Mouse (Mus musculus): Measurements from ENCODE around the gene Chrng. TPM values are rescaled to one million over a fixed set of nuclear protein-coding genes. Genes with fewer than 3 reads are reported as not detected.

Chrng gene
- total RNA-seq, 2 experiments from 2014 or later: 0.05 TPM; not detected in 1

DNA sequence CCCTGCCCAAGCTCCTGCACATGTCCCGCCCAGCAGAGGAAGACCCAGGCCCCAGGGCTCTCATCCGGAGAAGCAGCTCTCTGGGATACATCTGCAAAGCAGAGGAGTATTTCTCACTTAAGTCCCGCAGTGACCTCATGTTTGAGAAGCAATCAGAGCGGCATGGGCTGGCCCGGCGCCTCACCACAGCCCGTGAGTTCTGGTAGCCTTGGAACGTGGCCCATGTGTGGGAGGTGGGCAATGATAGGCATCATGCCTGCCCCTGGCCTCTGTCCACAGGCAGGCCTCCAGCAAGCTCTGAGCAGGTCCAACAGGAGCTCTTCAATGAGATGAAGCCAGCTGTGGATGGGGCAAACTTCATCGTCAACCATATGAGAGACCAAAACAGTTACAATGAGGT lies 7.2 kb upstream of the Chrng start:
- no peak for ATAC-seq (replicated peaks; ENCODE audit: poor library complexity, severe bottlenecking)

GRCm38 (mm10) chr1:87198119-87199065 lies 6.1 kb upstream of the Chrng start:
- ATAC-seq (replicated peaks; ENCODE audit: poor library complexity, severe bottlenecking): no peak

- no peak for ATAC-seq (replicated peaks; ENCODE audit: poor library complexity, severe bottlenecking)
Observed at GRCm38 (mm10) chr1:87200811-87201210, 3.6 kb upstream of the Chrng start.

DNA sequence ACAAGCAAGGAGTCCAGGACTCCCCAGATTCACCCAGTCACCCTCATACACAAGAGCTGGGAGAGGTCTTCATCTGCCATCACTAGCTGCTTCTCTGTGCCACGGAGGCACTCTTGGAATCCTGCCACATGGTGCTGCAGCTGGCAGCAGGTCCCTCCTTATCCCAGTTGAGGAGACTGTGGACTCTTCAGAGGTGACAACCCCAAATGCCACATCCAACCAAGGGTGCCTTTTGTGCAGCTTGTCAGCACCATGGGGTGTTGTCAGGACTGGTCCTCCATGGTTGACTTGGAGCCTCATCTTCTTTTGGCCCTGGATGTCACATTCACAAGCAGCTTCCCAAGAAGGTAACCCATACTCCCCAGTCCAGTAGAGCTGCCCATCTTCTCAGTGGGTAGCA lies 2.6 kb upstream of the Chrng start:
- ATAC-seq (replicated peaks; ENCODE audit: poor library complexity, severe bottlenecking): no peak

- ATAC-seq (replicated peaks; ENCODE audit: poor library complexity, severe bottlenecking): no peak
Observed at GRCm38 (mm10) chr1:87203779-87204178, 678 bp upstream of the Chrng start.

DNA sequence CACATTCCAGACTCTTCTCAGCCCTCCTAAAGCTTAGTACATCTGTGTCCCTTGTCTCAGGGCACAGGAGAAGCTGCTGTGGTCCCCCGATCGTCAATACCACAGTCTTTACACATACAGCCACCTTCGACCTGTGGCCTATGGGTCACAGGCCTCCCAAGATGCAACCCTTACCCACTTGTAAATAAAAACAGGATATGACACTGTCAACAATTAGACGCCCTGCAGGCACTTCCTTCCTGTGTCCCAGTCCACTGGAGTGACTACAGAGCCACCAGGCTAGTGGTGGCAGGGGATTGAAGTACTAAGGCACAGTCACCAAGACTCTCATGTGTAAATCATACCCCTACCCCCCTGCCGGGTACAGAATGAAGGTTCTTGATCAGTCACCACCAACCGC lies 581 bp downstream of the Chrng start:
- no peak for ATAC-seq (replicated peaks; ENCODE audit: poor library complexity, severe bottlenecking)

GRCm38 (mm10) chr1:87205502-87205901 lies 1.0 kb downstream of the Chrng start:
- ATAC-seq (replicated peaks; ENCODE audit: poor library complexity, severe bottlenecking): no peak

DNA sequence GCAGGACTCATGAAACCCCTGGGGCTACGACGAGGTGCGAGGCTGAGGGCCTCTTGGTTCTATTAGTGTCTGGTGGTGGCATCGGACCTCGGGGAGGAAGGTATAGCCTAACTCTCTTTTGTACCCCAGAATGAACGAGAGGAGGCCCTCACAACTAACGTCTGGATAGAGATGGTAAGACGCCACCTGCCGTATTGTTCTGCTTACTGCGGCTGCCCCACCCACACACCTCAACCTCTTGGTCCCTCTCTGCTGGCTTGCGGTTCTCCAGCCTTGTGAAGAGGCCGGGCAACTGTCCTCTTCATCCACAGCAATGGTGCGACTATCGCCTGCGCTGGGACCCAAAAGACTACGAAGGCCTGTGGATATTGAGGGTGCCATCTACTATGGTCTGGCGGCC lies 1.9 kb downstream of the Chrng start:
- ATAC-seq (replicated peaks; ENCODE audit: poor library complexity, severe bottlenecking): peak; percentile 45

DNA sequence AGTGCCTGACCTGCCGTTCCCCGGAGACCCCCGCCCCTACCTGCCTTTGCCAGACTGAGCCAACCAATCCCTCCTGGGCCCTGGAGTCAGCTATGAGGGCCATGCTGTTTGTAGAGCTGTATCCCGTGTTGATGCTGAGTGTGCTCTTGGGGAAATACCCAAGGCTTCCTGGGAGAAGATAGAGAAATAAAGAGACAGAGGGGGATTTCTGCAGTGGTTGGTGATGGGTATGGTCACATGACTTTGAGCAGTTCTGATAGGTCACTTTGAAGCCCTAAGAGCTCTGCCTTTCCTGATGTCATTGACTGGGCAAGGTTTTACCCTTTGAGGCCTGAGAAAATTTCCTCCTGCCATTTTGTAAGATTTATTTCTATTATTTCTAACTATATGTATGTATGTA lies 7.0 kb downstream of the Chrng start:
- no peak for ATAC-seq (replicated peaks; ENCODE audit: poor library complexity, severe bottlenecking)

- peak; percentile 91 for ATAC-seq (replicated peaks; ENCODE audit: poor library complexity, severe bottlenecking)
Observed at GRCm38 (mm10) chr1:87213735-87214704, 9.6 kb downstream of the Chrng start, which contains the start of gene Eif4e2. Gene Eif4e2 (plus strand): TSS chr1:87213914.

- ATAC-seq (replicated peaks; ENCODE audit: poor library complexity, severe bottlenecking): no peak
Observed at GRCm38 (mm10) chr1:87214748-87215147, 10.3 kb downstream of the Chrng start.

DNA sequence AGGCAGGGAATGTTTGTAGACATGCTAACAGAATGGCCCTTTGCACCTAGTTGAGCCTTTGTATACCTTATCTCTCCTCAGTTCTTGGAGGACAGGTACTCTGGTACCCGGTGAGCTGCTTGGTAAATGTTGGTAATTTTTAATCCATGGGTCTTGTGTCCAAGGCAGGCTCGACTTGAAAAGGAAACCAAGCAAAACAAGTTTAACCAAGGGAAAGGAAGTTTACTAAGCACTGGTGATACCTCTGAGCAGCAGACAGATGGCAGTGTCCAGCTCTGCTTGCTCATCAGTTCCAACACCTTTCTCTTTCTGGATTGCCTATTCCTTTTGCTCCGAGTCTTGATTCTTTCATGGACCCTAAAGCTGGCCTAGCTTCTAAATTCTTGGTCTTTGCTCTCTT lies 13.5 kb downstream of the Chrng start:
- no peak for ATAC-seq (replicated peaks; ENCODE audit: poor library complexity, severe bottlenecking)

DNA sequence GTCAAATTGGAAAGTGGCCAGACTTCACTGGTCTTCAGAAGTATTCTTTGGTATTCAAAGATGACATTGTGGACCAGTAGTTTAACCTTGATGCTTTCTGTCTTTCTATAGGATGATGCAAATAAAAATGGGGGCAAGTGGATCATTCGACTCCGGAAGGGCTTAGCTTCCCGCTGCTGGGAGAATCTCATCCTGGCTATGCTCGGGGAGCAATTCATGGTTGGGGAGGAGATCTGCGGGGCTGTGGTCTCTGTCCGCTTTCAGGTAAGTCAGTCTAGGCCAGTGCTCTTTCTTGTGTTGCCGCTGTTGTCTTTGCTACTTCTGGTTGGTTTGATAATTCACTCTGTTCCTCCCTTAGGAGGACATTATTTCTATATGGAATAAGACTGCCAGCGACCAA lies 21.3 kb downstream of the Chrng start:
- no peak for ATAC-seq (replicated peaks; ENCODE audit: poor library complexity, severe bottlenecking)

GRCm38 (mm10) chr1:87226409-87227159 lies 22.1 kb downstream of the Chrng start:
- ATAC-seq (replicated peaks; ENCODE audit: poor library complexity, severe bottlenecking): no peak

DNA sequence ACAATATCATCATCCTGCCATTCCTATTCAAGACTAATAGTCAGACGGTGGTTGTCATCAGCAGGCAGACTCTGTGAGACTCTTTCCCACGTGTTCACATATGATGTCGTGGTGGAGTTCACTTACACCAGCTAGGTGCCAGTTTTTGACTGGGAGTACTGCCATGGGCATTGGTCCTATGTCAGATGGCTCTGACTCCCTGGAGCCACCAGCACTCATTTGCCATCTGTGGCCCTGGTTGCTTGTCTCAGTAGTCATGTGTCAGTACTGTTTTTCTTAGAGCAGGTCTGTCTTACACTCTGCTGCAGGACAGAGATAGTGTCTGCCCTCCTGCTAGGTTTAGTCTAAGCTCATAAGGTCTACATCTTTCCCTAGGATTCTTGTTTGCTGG lies 22.7 kb downstream of the Chrng start:
- ATAC-seq (replicated peaks; ENCODE audit: poor library complexity, severe bottlenecking): no peak

- no peak for ATAC-seq (replicated peaks; ENCODE audit: poor library complexity, severe bottlenecking)
Observed at GRCm38 (mm10) chr1:87230606-87231005, 26.1 kb downstream of the Chrng start.

DNA sequence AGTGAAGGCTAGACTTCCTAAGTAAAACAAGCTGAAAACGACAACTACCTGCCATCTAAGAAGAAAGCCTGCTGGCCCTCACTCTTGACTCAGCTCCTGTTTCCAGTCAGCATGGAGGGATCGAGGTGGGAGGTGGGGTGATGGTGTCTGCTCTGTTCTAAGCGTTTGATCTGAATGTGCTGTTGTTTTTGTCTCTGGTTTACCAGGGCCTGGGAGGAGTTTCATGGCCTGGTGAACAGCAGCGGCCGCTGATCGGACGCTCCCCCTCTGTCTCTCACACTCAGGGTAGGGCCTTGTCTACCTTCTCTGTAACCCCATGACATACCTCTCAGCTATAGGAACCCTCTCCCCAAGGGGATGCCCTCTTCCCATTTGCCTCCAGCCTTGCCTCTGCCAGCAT lies 27.7 kb downstream of the Chrng start:
- no peak for ATAC-seq (replicated peaks; ENCODE audit: poor library complexity, severe bottlenecking)

DNA sequence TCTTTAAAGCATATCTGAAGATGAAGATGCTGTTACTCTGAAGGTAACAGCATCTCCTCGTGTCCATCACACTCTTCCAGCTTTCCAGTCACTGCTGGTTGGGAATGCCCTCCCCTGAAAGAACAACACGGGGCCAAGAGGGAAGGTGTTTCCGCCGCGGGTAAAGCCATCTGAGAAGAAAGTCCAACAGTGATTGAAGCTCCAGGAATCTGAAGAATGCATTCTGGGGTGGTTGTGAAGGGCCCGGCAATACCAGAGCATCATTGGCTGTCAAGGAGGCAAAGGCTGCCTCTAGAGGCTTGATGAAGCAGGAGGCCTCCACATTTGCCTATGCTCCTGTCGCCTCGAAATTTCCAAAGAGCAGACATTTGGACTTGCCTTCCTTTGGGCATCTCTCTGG lies 34.6 kb downstream of the Chrng start:
- ATAC-seq (replicated peaks; ENCODE audit: poor library complexity, severe bottlenecking): no peak

DNA sequence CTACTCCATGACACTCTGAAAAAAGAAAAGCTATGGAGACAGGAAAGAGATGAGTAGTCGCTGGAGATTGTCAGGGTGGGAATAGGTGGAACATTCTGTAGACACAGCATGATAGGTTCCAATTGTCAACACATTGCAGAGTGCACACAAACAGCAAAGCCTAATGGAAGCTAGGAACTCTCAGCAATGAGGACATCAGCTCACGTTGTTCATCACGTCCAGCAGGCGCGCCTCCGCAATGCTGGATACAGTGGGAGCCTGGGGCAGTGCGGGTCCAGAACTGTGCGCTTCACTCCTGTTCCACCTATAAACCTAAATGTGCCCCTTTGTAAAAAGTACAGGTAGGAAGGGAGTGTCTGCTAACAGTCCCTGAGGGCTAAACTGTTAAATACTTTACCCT lies 38.6 kb downstream of the Chrng start:
- no peak for ATAC-seq (replicated peaks; ENCODE audit: poor library complexity, severe bottlenecking)

DNA sequence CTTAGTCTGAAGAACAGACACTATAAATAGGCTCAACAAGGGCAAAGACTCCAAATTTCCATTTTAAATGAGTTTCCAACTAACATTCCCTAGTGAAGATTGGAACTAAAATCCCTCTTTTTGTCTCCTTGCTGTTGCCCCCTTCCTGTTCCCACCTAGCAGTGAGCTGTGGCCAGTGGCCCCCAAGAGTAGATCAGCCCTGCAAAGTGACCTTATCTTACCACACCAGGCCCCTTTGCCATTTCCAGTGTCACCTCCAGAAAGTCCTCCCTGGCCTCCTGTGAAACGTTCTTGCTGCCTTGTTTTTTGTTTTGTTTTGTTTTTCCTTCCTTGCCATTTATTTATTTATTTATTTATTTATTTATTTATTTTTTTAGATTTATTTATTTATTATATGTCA lies 41.0 kb downstream of the Chrng start:
- no peak for ATAC-seq (replicated peaks; ENCODE audit: poor library complexity, severe bottlenecking)

Measured in granulocyte monocyte progenitor cell, adult 5-6 weeks (primary cell).